Mouse (Mus musculus): Measurements from ENCODE around the gene Bbs12. TPM values are rescaled to one million over a fixed set of nuclear protein-coding genes. Genes with fewer than 3 reads are reported as not detected.

Gene Bbs12
- total RNA-seq, 2 experiments from 2014 or later: 1.2 to 1.5 TPM

Other genes with a start within 250 kb of the Bbs12 start
- not detected for gene Adad1, start 249.0 kb upstream of the Bbs12 start, total RNA-seq (2021)
- gene Il2, start 186.6 kb upstream of the Bbs12 start, total RNA-seq (2021): not detected
- gene Il21, start 79.9 kb upstream of the Bbs12 start, total RNA-seq (2021): not detected
- under 1 TPM; 0.76 to 0.79 TPM for gene Cetn4, start 154 bp downstream of the Bbs12 start, total RNA-seq (2021)
- 1 to 10 TPM; 3.2 to 6.6 TPM for gene Fgf2, start 35.8 kb downstream of the Bbs12 start, total RNA-seq (2021)
- 10 to 100 TPM; 15.6 to 18.3 TPM for gene Spata5, start 107.3 kb downstream of the Bbs12 start, total RNA-seq (2021)
- gene Nudt6, start 107.7 kb downstream of the Bbs12 start, total RNA-seq (2021): 10 to 100 TPM; 27.2 to 30.8 TPM

Data from heart, postnatal 14 days (tissue).